Mouse (Mus musculus): ENCODE results near the gene Gstcd. TPM values are rescaled to one million over a fixed set of nuclear protein-coding genes. Genes with fewer than 3 reads are reported as not detected.

The Gstcd gene
- polyA plus RNA-seq, 1 experiment from 2014 or later, result 3.7 TPM

GRCm38 (mm10) chr3:132934649-132935048 lies 157.2 kb downstream of the Gstcd start:
- 64% methylated on average over 2 of the region's 2 CpGs for WGBS (ENCODE audit: insufficient replicate concordance)
- Histone ChIP-seq H3K9ac (no peak overlapping the region), H3K4me2 (no peak overlapping the region), H3K9me3 (replicated peaks) (no peaks in the 10 kb centered on the region), H3K27ac (no peak overlapping the region), H3K27me3 (no peaks in the 10 kb centered on the region), H3K4me3 (replicated peaks) (no peak overlapping the region), H3K36me3 (no peaks in the 10 kb centered on the region), H3K4me1 (replicated peaks) (no peaks in the 10 kb centered on the region)
- DNase-seq (no peak), ATAC-seq (ENCODE audit: low read depth) (no peak)

Other genes with a start within 250 kb of the Gstcd start
- gene Npnt, start 141.7 kb downstream of the Gstcd start, polyA plus RNA-seq (2015; fragmentation: Nextera tagmentation; extraction: Ambion mirVana), result 2.0 and 2.7 TPM in 2 replicates
- 11.0 and 13.2 TPM in 2 replicates for gene Ints12, start 193 bp downstream of the Gstcd start, polyA plus RNA-seq (2015; fragmentation: Nextera tagmentation; extraction: Ambion mirVana)
- gene Arhgef38, start 142.9 kb upstream of the Gstcd start, polyA plus RNA-seq (2015; fragmentation: Nextera tagmentation; extraction: Ambion mirVana), result 0.03 TPM in 1 of 2 replicates, not detected in the other
- 61.7 and 67.9 TPM in 2 replicates for gene Ppa2, start 218.1 kb upstream of the Gstcd start, polyA plus RNA-seq (2015; fragmentation: Nextera tagmentation; extraction: Ambion mirVana)